Mouse (Mus musculus) lung, postnatal 14 days (tissue): ENCODE measurements around the gene Plpp1.

Experiments
- DNase-seq: peaks from one replicate; pipeline ENCODE4 v3.0.0; 2021

The Plpp1 gene

DNA sequence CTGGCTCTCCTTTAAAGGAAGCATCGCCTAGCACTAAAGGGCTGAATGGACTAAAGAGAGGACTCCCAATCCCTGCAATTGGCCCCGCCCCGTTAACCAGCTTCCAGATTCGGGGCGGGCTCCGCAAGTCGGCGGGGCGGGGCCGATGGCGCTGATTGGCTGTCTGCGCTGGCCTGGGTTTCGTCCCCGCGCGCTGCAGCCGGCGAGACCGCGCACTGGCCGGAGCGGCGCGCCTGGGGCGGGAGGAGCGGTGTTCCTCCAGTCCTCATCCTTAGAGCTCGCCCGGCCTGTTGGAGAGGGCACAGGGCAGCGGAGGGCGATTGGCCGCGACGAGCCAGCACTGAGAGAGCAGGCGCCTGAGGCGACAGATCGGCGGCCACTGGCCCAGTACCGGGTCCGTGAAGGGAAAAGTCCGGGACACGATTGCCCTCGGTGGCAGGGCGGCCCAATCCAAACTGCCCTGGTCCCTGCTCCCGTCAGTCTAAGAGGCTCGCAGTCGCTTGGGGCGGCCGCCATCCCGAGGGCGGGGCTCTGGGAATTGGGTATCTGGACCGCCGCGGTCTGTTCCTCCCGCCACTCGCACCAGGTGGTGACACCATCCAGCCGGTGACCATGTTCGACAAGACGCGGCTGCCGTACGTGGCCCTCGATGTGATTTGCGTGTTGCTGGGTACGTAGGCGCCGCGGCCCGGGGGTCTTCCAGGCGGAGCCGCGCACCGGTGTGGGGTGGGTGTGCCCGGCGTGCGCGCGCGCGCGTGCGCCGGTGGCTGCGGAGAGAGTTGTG, at the start of gene Plpp1:
Gene Plpp1, plus strand, starts transcription at position 196 of the 784 bp plus-strand sequence.
- peak; percentile 97 for DNase-seq

DNA sequence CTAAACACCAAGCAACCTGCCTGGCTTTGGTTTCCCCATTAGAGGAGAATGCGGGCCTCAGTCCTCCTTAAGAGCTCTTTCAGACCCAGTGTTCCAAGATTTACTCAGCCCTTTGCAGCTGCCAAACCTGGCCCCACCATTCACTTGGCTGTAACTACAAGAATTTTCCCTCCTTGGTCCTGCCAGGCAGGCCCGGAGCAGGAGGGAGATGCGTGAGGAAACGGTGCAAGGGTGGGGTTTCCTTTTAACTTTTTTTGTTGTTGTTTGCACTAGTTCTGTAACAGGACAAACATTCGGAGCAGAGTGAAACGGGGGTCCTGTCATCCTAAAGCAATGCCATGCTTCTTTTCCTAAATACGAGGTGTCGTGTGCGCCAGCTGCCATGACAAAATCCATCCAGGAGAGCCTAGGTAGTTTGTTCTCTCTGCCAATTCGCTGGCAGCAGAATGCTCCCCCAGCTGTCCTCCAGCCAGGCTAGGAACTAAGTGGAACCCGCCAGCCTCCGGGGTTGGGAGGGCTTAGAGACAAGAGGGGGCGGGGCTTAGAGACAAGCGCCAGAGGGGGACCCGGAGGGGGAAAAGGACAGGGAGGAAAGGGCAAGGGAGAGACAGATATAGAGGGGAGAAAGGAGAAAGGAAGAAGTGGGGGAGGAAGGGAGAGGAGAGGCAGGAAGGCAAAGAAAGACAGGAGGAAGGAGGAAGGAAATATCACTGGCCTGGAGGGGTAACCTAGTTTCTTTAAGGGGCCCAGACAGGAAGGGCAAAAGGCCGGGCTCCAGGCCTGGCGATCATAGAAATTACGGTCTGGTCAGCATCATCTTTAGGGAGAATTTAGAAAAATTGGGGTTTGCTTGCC, 48.9 kb upstream of the Plpp1 start:
- DNase-seq = peak; percentile 71

DNA sequence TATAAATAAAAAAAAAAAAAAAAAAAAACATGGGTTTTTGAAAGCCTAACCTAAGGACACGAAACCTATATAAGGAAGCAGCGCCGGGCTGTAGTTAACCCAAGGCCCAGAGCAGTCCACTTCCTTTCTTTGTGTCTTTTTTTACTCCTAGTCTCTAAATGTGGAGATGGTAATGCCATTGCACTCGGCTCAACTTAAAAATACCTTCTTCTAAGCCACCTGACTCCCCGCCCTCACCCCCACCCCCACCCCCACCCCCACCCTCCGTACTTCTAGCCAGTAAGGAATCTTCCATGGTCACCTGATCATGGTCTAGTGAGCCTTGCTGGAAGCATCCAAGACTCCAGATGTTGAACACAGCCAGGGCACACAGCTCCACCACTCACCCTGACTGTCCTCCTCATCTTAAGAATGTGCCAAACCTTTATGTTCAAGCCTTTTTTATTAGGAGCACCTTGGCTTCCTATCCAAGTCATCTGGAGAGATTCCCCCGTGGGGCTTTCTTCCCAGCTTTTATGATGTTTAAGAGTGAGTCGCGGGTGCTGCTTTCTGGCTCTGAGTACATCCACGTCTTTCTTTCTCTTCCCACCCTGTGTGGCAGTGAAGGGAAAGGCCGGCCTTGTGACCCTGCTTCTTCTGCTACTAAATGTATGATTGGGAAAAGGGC, 48.1 kb upstream of the Plpp1 start:
- DNase-seq = no peak

DNA sequence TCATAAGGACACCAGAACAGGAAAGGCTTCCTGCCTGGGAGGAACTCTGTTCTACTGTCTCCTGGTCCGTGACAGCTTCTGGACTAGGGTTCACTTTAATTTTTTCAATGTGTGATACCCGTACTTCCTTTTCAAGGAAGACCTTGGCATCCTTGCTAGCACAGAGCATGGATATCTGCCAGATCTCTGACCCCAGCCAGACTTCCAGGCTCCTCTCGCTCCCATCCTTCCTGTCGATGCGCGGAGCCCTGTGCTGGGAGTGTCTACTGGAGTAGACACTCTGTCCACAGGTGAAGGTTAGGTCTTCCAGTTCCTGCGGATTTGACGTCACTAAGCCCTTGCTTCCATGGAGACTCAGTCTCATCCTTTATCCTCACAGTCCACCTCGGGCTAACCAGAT, 47.1 kb upstream of the Plpp1 start:
- peak; percentile 71 for DNase-seq

DNA sequence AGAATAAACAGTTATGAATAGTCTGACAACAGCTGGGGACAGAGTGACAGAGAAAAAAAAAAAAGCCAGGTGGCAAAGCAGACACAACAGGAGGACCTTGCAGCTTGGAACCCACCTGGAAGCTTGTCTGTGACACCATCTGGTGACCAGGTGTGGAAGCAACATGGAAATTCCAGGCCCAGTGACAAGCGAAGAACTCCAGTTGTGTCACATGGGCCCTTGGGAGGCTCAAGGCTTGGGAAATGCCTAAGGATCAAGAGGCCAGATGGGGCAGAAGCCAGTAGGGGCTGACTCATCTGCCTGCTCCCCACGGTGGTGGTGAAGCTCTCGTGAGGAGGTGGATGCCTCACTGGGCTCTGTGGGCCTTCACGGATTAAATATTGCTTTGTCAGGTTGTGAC, 45.7 kb upstream of the Plpp1 start:
- no peak for DNase-seq

DNA sequence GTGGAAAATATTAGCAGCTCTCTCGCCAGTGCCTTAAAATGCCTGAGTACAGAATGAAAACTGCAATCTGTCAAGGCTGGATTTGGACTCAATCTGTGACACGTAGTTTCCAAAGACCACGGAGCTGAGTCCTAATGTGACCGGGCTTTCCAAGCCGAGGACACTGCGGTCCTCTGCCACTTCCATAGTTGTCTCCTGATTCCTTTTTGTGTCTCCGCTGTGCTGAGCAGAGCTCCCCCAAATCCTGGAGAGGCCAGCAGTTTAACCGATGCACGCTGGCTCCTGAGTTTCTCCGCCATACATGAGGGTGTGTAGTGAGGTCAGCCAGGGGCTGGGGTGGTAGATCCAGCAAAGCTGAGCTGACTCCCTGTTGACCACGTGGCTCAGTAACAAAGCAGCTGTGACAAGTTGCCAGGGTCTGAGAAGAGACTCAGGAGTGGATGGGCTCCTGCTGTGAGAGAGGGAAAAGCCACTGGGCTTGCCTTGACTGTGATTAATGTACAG, 45.0 kb upstream of the Plpp1 start:
- no peak for DNase-seq

DNA sequence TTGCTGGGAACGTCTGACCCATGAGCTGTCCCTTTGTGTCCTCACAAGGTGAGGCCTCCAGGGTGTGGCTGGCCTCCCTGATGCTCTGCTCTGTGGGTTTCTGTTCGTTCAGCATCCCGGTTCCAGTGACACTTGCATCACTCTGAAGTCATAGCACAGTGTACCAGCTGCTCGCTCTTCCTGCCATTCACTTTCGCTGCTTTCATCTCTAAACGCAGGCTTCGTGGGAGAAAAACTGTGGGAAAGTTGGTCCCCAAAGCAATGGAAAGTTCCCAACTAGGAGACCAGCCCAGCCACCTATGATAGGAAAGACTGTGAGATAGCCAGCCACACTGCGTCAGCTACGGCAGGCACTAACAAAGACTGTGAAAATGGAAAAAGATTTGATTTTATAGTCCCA, 43.2 kb upstream of the Plpp1 start:
- no peak for DNase-seq

DNA sequence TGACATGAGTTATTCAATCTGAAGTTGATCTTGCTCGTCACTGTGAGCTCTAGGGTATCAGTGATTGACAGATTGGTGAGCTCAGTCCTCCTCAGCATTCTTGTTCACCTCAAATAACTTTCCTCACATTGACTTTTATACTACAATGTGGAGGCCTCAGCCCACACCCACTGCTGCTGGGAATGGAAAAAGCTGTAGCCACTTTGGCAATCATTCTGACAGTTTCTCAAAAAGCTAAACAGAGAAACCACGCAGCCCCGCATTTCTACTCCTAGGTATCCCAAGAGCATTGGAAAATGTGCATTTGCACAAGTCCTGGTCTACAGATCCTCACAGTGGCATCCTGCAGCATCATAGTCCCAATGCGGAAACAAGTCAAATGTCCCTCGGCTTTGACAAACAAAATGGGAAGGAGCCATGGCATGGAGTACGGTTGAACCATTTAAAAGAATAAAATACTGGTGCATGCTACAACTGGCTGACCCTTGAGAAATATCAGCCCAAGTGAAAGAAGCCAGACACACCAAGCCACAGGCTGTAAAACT, 42.0 kb upstream of the Plpp1 start:
- no peak for DNase-seq

DNA sequence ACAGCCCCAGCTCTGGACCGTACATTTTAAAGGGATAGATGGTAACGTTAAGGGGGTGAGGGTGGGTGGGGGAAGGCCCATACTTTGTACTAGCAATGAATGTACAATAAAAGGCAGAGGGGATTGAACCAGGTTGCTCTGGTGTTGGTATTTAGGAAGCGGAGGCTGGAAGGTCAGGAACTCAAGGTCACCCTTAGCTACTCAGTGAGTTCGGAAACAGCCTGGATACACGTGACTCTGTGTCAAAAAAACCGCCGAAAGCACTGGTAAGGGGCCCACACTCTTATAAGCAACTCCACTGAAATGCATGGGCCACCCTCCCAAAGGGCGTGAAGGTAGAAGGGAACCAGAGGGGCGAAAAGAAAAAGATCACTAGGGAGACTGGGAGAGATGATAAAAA, 41.2 kb upstream of the Plpp1 start:
- DNase-seq = no peak

DNA sequence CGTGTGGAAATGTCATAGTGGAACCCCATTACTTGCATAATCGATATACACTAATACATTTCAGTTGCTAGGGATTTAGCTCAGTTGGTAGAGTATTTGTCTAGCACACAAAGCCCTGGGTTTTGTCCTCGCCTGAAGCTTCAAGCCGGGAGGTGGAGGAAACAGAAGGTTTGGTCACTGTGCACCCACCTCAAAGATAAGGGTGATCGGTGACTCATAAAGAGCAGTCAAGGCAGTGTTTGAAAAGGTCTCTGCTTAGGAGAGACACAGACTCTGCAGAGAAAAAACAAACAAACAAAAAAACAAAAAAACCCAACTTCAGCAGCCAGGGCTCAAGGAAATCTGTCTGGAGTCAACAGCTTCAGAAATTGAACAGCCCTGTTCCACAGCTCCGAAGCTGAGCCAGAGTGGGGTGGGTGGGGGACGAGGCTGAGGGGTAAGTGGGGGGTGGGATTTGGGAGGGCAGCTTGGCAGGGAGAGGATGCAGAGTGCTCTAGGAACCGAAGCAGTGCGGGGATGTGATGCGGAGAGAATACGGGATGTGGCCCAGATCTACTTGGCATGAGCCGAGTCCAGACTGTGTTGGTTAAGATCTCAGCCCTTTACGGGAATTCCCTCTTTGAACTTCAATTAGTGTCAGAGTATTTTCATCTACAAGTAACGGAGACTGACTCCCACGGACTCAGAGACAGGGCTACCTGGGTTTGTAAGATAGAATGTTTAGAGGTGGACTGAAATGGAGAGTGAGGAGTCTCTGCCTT, 40.6 kb upstream of the Plpp1 start:
- no peak for DNase-seq

DNA sequence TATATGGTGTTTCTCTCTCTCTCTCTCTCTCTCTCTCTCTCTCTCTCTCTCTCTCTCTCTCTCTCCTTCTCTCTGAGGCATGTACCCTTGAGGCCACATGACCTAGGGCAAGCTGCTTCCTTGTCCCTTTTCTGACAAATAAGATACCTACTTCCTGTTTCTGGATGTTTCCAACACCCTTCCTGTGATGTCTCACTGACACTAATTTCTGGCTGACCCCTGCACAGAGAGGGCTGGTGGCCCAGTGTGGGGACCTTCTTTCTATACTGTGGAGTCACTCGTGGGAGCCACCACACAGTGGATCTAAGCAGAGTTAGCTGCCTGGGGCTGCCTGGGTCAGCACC, 40.1 kb upstream of the Plpp1 start:
- DNase-seq = no peak

DNA sequence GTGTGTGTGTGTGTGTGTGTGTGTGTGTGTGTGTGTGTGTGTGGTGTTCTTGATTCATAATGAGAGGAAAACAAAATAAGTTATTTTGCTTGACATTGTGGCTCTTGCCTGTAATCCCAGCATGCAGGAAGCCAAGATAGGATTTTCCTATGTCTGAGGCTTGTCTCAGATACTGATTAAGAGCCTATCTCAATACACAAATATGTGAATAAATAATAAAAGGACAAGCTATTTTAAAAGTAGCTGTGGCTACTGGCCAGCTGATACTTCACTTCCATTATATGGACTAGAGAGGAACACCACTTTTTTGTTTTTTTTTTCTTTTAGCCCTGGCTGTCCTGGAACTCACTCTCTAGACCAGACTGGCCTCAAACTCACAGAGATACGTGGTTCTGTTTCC, 38.8 kb upstream of the Plpp1 start:
- DNase-seq = no peak

DNA sequence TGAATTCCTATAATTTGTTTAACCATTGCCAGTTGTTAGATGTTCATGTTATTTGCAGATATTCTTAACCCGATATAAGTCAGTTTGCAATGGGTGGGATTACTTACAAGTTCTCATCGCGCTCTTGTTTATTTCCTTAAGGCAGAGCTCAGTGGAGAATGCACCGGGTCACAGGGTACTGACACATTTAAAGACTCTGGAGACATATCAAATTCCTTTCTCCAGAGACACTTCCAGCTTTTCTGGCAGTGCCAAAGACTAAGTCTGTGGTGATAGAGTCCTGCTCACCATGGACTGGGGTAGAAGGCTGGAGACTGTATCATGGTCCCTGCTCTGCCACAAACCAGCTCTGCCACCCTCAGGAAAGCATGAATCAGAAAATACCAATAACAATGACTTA, 38.0 kb upstream of the Plpp1 start:
- no peak for DNase-seq

DNA sequence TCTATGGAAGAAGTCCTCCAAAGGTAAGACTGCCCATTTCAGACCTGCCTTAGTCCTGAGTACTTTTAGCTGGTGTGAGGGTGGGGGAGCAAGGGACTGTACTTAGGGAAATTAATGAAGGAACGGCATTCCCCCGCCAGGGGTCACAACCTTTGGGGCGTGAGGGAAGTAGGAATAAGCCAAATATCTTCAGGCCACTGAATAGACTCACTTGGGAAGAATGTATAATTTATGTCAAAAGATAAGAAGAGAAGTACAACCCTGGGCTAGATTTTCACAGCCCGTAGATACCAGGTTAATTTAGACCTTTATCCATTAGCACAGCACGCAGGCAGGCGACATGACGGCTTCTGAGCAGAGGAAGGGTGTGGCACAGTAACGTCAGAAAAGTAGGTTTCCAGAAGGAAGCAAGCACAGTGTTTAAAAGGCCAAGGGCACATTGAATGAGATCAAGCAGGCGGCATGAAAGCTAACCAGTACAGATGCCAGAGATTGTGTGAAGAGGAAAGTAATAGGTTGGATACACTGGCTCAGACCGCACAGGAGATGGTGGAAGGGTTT, 37.0 kb upstream of the Plpp1 start:
- DNase-seq = no peak

DNA sequence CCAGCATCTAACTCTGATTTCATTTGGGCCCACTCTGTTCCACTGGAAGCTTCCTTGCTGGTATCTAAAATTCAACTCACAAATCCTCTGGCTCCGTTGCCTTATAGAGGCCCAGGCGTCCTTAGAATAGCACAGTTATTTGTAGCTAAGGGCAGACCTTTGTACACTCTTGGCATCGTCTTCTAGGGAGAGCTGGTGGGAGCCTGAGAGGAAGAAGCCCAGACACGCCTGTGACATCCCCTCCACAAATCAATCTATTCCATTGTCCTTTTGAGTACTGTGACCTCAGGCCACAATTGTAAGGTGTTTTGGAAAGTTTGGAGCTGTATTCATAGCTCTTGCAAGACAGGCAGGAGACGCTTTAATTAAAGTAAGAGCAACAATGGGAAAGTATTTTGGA, 36.0 kb upstream of the Plpp1 start:
- DNase-seq = no peak

DNA sequence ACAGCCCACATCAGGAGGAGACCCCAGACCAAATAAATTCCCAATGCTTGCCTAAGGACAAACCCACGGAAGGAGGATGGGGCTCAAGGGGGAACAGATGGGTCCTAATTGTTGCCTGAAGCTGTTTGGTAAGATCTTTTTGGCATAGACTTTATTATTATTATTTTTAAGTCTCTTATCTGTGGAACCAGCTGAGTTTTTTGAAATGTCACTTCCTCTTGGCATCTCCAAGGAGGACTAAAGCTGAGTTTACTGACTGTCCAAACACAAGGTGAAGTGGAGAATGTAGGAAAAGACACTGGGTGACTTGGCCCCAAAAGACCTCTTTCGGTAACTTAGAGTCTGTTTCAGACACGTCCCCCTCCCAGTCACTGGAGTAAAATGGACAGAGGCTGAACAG, 34.9 kb upstream of the Plpp1 start:
- no peak for DNase-seq

DNA sequence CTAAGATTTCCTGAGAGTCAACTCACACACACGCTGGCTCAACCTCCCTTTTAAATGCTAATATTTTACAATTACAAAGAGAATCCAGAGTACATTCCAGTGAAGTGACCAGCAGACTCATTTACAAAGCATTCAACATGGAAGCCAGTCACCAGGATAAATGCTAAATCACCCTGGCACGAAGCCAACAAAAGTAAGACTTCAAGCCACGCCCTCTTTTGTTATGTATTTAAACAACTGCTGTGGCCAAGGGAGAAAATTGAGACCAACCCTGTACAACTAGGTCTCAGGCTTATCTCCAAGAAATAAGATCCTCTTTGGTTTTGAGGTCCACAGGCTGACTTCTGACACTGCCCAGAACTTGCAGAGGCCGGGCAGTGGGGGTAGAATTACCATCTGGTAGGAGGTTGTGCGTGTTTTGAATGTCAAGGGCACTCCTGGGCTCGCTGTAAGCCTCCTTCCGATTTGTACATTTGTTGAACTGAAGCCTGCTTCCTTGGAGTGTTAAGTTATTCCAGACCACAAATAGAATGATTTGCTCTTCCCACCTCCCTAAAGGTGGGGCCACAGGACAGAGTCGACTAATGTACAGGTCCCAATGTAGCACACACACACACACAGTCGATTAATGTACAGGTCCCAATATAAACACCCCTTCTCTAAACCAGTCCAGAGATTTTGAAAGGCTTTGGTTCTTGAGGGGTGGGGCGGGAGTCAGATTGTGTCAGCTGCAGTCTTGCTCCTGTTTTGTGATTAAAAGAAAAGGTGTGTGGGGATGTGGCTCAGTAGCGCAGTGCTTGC, 29.9 kb upstream of the Plpp1 start:
- DNase-seq = peak; percentile 61

DNA sequence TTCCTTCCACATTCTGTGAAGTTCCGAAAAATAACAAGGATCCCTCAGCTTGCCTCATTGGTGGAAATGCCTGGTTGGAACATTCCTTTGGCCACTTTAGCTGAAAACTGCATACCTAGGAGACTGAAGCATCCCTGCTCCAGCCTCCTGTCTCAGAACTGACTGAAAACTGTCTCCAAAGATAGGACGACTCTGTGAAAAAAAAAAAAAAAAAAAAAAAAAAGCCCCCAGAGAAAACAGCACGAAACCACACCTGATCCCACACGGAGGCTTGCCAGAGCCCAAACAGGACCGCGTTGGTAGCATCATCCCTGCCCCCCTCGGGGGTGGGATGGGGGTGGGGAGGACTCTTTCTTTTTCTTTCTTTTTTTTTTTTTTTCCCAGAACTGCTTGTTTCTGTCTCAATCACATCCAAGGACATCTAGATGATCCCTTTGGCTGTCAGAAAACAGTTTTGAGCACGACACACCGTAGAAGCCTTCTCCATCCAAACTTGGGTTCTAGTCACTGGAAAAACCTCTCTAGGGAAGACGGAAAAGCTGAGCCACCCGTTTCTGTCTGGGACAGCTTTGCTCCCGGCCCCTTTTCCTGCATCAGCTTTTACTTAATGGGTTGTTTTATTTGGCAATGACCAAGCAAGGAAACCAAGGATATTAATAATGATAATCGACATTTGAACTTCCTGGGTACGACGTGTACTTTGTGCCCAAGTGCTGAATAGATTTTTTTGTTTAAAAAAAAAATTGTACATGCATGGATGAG, 29.0 kb upstream of the Plpp1 start:
- DNase-seq = no peak

DNA sequence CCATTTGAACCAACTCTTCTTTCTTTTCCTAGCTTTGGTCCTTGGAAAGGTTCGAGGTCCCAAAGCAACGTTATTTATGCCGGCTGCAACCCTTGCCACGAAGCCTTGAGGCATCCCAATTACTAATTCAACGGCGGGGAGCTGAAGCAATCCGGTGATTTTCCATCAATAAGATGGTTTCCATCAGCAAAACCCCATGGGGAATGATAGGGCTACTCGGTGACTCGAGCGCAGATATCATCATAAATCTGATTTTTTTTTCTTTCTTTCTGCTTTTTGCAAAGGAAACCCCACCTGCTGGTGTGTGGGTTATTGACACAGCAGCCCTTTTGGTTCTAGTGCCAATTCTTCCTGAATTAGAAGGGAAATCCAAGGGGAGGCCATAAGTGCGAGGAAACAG, 28.3 kb upstream of the Plpp1 start:
- no peak for DNase-seq

DNA sequence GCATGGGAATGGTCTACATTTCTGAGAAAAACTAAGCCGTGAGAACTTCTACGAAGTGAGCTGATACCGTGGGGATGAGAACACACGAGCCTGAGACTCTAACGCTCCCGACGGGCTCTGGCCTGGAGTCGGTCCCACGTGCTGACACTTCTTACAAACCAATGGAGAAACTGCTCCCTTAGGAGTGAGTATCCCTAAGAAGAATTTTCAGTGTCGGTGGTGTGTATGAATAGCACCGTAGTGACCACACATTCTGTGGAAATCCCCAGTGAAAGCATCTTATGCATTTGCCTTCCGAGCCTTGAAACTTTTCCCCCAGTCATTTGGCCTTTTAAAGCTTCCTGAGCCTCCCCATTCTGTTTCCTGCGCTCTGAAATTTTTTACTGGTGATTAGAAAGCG, 27.7 kb upstream of the Plpp1 start:
- no peak for DNase-seq
